Mouse (Mus musculus): ENCODE results near the gene Srsf11.

Gene Srsf11

DNA sequence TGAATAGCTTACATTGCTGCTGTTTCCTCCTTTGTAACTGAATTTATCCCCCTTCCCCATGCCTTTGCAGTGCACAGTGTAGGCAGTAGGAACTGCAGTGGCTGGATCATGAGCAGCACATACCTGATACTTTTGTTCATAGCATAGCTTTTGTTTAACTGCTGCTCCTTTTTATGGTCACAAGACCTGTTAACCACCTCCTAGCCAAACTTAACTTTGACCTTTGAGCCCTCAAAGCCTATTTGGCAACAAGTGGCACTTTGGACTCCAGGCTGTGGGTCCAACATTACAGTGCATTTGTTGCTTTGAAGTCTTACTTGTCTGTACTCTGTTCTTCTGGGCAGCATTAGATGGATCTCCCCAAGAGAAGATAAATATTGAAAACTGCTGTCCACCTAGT is 43.1 kb downstream of the Srsf11 start:
- in situ Hi-C loops (cut with MboI, MseI), result no loop called here

DNA sequence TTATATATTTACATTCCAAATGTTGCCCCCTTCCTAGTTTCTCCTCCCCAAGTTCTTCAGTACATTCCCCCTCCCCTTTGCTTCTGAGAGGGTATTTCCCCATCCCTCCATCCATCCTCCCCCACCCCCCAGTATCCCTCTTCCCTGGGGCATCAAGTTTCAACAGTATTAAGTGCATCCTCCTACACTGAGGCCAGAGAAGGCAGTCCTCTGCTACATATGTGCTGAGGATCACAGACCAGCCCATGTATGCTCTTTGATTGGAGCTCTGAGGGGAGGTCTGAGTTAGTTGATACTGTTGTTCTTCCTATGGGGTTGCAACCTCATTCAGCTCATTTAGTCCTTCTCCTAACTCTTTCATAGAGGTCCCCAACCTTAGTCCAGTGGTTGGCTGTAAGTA is 56.8 kb downstream of the Srsf11 start:
- in situ Hi-C loops (cut with MboI, MseI), result no loop called here

DNA sequence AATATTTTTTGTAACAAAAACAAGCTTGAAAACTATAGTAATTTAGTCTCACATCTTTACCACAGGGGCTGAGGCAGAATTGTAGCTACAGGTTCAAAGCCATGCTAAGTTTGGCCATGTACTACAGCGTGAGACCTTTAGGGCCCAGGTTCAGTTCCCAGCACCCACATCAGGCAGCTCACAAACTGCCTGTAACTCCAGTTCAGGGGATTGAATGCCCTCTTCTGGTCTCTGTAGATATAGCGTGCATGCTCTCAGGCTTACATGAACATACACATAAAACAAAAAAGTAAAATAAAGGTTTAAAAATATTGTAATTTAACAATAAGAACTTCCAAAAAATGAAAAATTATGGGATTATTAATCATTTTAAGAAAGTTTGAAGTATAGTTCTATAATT is 63.2 kb downstream of the Srsf11 start:
- in situ Hi-C loops (cut with MboI, MseI), result no loop called here

DNA sequence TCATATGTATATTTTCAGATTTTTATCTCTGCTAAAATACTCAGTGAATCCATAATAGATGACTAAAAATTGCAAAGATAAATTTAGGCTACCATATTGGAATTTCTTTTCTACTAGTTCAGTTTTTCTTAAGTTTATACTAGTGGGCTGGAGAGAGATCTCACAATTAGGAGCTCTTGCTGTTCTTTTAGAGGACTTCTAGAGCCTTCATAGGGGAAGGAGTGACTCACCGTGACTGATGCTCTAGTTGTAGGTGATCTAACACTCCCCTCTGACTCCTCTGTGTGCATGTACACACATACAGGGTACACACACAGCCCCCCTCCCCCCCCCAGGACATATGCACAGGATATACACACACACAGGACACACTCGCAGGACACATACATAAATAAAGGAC is 65.3 kb downstream of the Srsf11 start:
- in situ Hi-C loops (cut with MboI, MseI), result no loop called here
